Mouse (Mus musculus) embryonic facial prominence, embryonic 13.5 days (tissue): ENCODE results near the gene Rnf220. TPM values are rescaled to one million over a fixed set of nuclear protein-coding genes. Genes with fewer than 3 reads are reported as not detected.

Source experiments
- ATAC-seq: fragments of 200-750 bp; cut with Nextera tagmentation; 2 replicates; pipeline ENCODE4 v1.8.0; 2017; ENCODE audit warnings: low read depth; ENCODE audit not compliant: insufficient number of reproducible peaks, insufficient read depth, low FRiP score, low TSS enrichment
- H3K27ac ChIP-seq: fragments of 300-500 bp; sonication (generic); 2 replicates; pipeline ENCODE4 v1.5.1; 2015; ENCODE audit warnings: moderate library complexity, mild to moderate bottlenecking, inconsistent platforms
- H3K27me3 ChIP-seq: fragments of 300-500 bp; sonication (generic); 2 replicates; pipeline ENCODE4 v1.6.1; 2015; ENCODE audit warnings: mild to moderate bottlenecking, inconsistent platforms
- H3K36me3 ChIP-seq: fragments of 300-500 bp; sonication (generic); 2 replicates; pipeline ENCODE4 v1.6.1; 2015; ENCODE audit warnings: mild to moderate bottlenecking, inconsistent platforms
- H3K4me1 ChIP-seq: fragments of 300-500 bp; sonication (generic); 2 replicates; pipeline ENCODE4 v1.6.1; 2015; ENCODE audit warnings: inconsistent platforms
- H3K4me2 ChIP-seq: fragments of 300-500 bp; sonication (generic); 2 replicates; pipeline ENCODE4 v1.6.1; 2015; ENCODE audit warnings: moderate library complexity, mild to moderate bottlenecking, inconsistent platforms
- H3K4me3 ChIP-seq: fragments of 300-500 bp; sonication (generic); 2 replicates; pipeline ENCODE4 v1.5.1; 2015; ENCODE audit warnings: mild to moderate bottlenecking, inconsistent platforms
- H3K9ac ChIP-seq: fragments of 300-500 bp; sonication (generic); 2 replicates; pipeline ENCODE4 v1.6.1; 2015; ENCODE audit warnings: mild to moderate bottlenecking, inconsistent platforms
- H3K9me3 ChIP-seq: fragments of 300-500 bp; sonication (generic); 2 replicates; pipeline ENCODE4 v1.6.1; 2016; ENCODE audit warnings: inconsistent platforms
- WGBS: fragments of 180-500 bp; shearing (Covaris S2); methylation state at CpG from one replicate; pipeline ENCODE4 v1.1.7; 2015; ENCODE audit warnings: mixed read lengths; 5-methylcytosine and 5-hydroxymethylcytosine counted together
- polyA plus RNA-seq: library from polyadenylated mRNA; unstranded; fragments of >200 nt; fragmentation: Nextera tagmentation; extraction: Ambion mirVana; gene quantifications from 2 replicates; pipeline ENCODE4 v1.2.1, GENCODE M21; 2015

The Rnf220 gene
- polyA plus RNA-seq, 1 experiment from 2014 or later = 89.9 TPM

DNA sequence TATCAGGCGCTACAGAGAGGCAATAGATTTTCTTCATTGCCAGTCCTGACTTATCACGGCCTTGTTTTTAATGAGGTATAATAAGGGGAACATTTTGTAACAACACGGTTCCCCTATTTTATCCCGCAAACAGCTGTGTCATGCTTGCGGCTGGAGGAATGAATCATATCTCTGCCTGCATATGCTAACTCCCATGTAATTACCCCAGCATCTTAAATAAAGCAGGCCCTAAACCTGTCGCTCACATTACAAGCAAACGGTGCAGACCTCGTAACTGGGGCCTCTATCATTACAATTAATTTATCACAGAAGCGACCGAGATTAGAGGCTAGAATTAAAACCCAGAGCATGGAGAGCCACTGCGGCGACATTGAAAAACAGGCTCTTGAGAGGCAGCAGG, 69.3 kb downstream of the Rnf220 start:
- Histone ChIP-seq H3K9me3 (no peaks in the 10 kb centered on the region), H3K27ac (no peak overlapping the region), H3K4me1 (no peaks in the 10 kb centered on the region), H3K4me3 (no peak overlapping the region), H3K9ac (no peak overlapping the region), H3K36me3 (no peaks in the 10 kb centered on the region), H3K27me3 (peaks cover 17% of the 10 kb centered on the region), H3K4me2 (no peak overlapping the region)
- ATAC-seq = no peak
- WGBS = 53% methylated on average over 12 of the region's 12 CpGs

DNA sequence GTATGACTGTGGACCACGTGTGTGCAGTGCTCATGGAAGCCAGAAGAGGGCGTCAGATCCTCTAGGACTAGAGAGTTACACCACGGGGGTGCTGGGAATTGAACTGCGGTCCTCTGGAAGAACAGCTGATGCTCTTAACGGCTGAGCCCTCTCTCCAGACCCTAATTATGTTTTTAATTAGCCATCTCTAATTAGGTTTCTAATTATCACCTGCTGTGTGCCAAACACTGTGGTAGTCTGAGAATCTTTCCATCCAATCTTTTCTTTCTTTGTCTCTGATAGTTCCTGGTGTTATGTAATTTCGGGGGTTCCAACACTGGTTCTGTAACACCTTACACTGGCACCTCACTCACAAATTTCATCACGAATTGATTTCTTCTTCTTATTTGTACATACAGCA, 75.8 kb downstream of the Rnf220 start:
- H3K27me3 ChIP-seq = peaks cover 13% of the 10 kb centered on the region; the same call in 1 of the 2 replicates
- 83% methylated on average over 7 of the region's 7 CpGs for WGBS
- H3K36me3 ChIP-seq = no peaks in the 10 kb centered on the region
- no peak overlapping the region for H3K9ac ChIP-seq
- ATAC-seq = no peak
- H3K4me3 ChIP-seq = no peak overlapping the region
- H3K27ac ChIP-seq = no peak overlapping the region
- H3K4me1 ChIP-seq = no peaks in the 10 kb centered on the region
- no peaks in the 10 kb centered on the region for H3K9me3 ChIP-seq
- H3K4me2 ChIP-seq = no peak overlapping the region

DNA sequence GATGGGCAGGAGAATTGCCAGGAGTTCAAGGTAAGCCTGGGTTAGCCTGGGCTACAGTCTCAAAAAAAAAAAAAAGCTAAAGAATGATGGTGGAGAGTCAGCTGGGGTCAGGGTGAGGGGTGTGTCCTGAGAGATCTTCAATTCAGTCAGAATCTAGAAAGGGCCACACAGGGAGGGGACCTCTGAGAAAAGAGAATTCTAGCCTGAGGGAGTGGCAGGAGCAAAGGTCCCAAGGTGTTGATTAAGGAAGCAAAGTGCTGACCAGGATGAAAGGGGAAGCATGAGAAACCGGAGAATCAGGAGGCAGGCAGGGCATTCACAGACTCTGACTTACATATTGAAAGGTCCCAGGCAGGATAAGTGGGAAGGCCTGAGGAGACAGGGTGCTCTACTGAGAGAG, 80.0 kb downstream of the Rnf220 start:
- WGBS = 46% methylated on average over 1 of the region's 1 CpGs

DNA sequence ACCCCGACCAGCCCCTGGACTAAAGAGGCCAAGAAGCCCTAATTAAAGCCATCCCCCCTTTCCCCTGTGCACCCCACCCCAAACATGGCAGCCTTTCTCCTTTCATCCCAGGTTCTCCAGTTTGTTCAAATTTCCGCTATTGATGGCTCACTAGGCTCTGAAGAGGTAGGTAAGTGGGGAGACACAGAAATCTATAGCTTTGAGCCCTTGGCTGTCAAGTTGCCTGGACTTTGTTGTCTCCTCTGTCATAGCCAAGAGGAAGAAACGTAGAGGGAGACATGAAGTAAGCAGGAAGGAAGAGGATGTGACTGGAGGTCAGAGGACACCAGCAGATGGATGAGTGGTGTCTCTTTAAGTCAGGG, 86.8 kb downstream of the Rnf220 start:
- H3K9me3 ChIP-seq = no peaks in the 10 kb centered on the region
- peaks cover 32% of the 10 kb centered on the region for H3K4me1 ChIP-seq
- no peak for ATAC-seq
- H3K27me3 ChIP-seq = peaks cover 45% of the 10 kb centered on the region
- no peak overlapping the region for H3K4me3 ChIP-seq
- no peaks in the 10 kb centered on the region for H3K36me3 ChIP-seq
- H3K9ac ChIP-seq = no peak overlapping the region
- H3K4me2 ChIP-seq = no peak overlapping the region
- WGBS = 27% methylated on average over 3 of the region's 3 CpGs
- H3K27ac ChIP-seq = no peak overlapping the region

More for the DNA sequence above, 80.0 kb downstream of the Rnf220 start:
- Histone ChIP-seq H3K27me3 (peaks cover 38% of the 10 kb centered on the region), H3K4me2 (no peak overlapping the region), H3K4me3 (no peak overlapping the region), H3K9ac (no peak overlapping the region), H3K9me3 (no peaks in the 10 kb centered on the region), H3K27ac (no peak overlapping the region), H3K4me1 (peaks cover under 1% of the 10 kb centered on the region; the same call in 1 of the 2 replicates), H3K36me3 (no peaks in the 10 kb centered on the region)
- ATAC-seq = no peak

DNA sequence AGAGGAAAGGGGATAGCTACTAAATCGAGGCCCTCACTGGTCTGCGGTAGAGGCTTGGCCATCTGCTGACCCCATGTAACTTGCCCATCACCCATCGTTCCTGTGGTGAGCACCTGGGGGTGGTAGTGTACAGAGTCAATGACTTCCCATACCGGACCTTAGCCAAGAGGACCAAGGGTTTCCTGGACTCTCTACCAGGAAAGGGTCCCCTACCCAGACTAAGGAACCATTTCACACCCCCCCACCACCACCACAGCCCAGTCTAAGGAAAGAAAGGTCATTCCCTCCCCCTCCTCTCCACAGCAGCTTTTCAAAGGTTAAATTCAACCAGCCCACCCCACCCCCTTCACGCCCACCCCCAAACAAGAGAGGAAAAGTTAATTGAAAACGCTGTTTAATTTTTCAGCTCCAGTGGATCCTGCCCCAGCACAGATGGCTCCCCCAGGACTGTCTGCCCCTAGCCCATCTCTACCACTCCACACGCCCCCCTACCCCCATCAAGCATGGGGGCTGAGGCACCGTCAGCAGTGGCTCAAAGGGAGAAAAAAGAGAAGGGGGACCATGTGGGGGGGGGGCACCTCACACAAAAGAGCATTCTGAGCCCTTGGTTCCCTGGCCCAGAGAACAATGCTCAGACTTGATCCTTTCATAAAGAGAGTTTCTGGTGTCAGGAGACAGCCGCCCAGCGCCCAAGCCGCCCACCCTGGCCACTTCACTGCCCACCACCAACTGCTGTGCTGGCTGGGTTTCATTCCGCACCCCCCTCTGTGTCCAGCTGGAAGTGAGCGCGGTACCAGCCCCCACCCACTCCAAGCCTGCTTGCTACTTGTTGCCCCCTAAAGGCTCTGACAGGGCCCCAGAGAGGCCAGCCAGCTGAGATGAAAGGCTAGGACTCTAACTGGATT, 87.5 kb downstream of the Rnf220 start:
- Histone ChIP-seq H3K4me1 (peaks cover 32% of the 10 kb centered on the region), H3K9me3 (no peaks in the 10 kb centered on the region), H3K27me3 (peaks cover 44% of the 10 kb centered on the region), H3K4me3 (no peak overlapping the region), H3K9ac (no peak overlapping the region), H3K4me2 (no peak overlapping the region), H3K27ac (no peak overlapping the region), H3K36me3 (no peaks in the 10 kb centered on the region)
- ATAC-seq = no peak; the same call in 1 of the 2 replicates
- WGBS = 34% methylated on average over 14 of the region's 14 CpGs

DNA sequence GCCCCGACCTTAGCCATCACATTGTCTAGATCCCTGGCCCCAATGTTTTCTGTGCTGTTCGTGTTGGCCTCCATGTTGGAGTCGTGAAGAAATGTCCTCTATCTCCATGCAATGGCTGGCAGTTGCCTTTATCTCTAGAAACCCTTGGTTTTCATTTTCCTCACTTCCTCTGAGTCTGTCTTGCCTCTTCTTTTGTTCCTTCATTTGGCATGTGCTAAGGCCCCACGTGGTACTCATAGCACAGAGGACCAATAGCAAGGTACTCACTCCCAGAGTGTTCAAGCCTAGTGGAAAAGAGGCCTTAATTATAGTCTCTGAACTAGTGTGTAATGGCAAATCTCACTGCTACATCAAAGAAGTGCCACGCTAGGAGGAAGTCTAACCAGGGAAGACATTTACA, 88.9 kb downstream of the Rnf220 start:
- Histone ChIP-seq H3K4me1 (peaks cover 32% of the 10 kb centered on the region), H3K9me3 (no peaks in the 10 kb centered on the region), H3K27ac (no peak overlapping the region), H3K36me3 (no peaks in the 10 kb centered on the region), H3K4me3 (no peak overlapping the region), H3K9ac (no peak overlapping the region), H3K4me2 (no peak overlapping the region), H3K27me3 (peaks cover 45% of the 10 kb centered on the region)
- 76% methylated on average over 5 of the region's 5 CpGs for WGBS
- ATAC-seq = no peak

DNA sequence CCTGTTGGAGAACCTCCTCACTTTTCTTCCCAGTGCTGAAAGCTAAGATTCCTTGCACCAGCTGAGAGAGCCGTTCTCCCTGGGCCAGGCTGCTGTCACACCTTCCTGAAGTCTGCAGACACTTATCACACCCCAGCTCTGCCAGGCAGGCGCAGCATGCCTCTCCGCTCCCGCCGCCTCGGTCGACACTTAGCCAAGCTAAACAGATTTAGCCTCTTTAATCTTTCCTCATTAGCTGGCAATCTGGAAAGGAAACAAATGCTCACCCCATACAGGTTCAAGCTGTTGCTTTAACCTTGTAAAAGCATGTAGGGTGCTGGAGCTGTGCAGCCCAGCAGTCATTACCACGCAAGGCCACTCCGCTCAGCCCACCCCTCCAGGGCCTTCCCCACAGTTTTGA, 90.9 kb downstream of the Rnf220 start:
- H3K27ac ChIP-seq = no peak overlapping the region

DNA sequence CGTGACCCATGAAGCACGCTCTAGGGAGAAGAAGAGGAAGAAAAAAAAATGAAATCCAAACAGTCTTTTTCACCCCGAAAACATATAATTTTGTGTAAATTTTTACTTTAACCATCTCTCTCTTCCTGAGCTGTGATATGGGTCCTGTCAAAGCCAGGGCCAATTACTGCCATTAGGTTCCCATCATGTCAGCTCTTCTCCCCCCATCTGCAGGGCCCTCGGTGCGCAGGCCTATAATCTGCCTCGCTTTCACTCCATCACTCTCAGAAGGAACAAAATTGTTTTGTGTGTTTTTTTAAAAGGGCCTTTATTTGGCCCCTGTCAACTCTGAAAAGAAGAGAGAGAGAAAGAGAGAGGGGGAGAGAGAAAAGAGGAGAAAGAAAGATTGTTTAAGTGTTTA, 91.6 kb downstream of the Rnf220 start:
- Histone ChIP-seq H3K4me3 (no peak overlapping the region), H3K9me3 (no peaks in the 10 kb centered on the region), H3K4me2 (no peak overlapping the region), H3K27me3 (peaks cover 27% of the 10 kb centered on the region), H3K36me3 (no peaks in the 10 kb centered on the region), H3K27ac (no peak overlapping the region), H3K4me1 (peaks cover 20% of the 10 kb centered on the region), H3K9ac (no peak overlapping the region)
- no peak for ATAC-seq
- 71% methylated on average over 6 of the region's 6 CpGs for WGBS

More for the DNA sequence above, 90.9 kb downstream of the Rnf220 start:
- Histone ChIP-seq H3K4me3 (no peak overlapping the region), H3K9ac (no peak overlapping the region), H3K9me3 (no peaks in the 10 kb centered on the region), H3K4me1 (peaks cover 23% of the 10 kb centered on the region), H3K4me2 (no peak overlapping the region), H3K36me3 (no peaks in the 10 kb centered on the region), H3K27me3 (peaks cover 35% of the 10 kb centered on the region)
- ATAC-seq = no peak
- 48% methylated on average over 9 of the region's 9 CpGs for WGBS

DNA sequence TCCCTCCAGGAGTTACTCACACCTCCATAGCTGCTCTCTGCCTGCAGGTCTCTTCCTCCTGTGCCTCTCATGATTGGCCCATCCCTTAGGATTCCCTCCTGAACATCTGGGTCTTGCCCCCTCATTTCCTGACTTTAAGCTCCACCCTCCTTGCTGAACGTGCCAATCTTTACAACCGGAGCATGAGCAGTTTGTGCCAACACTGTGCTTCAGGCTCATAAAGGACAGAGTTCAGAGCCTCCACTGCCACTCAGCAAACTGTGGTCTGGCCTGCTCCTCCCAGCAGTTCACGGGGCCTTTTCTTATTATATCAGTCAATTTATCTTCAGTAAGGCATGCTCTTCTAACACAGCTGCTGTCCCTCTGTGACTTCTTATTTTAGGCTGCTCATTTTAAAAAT, 93.4 kb downstream of the Rnf220 start:
- ATAC-seq = no peak
- H3K4me2 ChIP-seq = no peak overlapping the region
- H3K9ac ChIP-seq = no peak overlapping the region
- H3K36me3 ChIP-seq = no peaks in the 10 kb centered on the region
- no peak overlapping the region for H3K27ac ChIP-seq
- H3K27me3 ChIP-seq = peaks cover 19% of the 10 kb centered on the region
- peaks cover 12% of the 10 kb centered on the region for H3K4me1 ChIP-seq
- WGBS = 36% methylated on average over 3 of the region's 3 CpGs
- H3K4me3 ChIP-seq = no peak overlapping the region
- H3K9me3 ChIP-seq = no peaks in the 10 kb centered on the region

DNA sequence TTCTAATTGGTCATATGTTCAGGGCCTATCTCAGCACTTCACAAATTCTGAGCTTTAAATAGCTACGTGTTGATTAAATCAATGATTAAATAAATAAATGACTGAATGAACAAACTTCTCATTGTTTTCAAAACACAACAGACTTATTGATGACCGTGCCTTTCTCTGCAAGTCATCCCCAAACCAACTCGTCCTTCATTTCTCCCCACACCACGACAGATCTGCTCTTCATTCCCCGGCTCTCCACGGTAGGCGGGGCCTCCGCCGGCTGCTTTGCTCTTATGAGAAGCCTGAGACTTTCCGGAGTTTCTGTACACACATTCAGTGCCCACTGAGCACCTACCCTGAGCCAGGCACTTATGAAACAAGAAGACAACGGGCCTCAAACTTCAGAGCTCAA, 99.7 kb downstream of the Rnf220 start:
- Histone ChIP-seq H3K4me3 (no peak overlapping the region), H3K27ac (no peak overlapping the region), H3K4me2 (no peak overlapping the region), H3K36me3 (no peaks in the 10 kb centered on the region), H3K27me3 (peaks cover 12% of the 10 kb centered on the region), H3K4me1 (peaks cover 9% of the 10 kb centered on the region), H3K9ac (no peak overlapping the region), H3K9me3 (no peaks in the 10 kb centered on the region)
- no peak for ATAC-seq
- 50% methylated on average over 11 of the region's 11 CpGs for WGBS

DNA sequence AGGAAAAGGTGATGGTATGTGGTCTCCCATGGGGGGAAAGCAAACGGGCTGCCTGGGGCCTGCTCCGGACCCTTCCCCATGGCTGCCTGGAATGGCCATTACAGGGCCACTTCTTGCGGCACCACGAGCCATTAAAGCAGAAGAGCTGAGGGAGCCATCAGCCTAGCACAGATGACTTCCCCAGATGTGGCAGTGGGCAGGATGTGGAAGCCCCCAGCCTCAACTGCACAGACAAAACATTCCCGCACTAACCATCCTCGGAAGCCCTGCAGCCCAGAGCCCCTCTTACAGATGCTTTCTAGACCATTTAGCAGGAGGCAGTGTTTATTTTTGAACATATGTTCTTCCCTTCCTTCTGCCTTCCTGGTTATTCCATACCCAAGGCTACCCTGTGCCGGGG, 103.8 kb downstream of the Rnf220 start:
- H3K27ac ChIP-seq = no peak overlapping the region

DNA sequence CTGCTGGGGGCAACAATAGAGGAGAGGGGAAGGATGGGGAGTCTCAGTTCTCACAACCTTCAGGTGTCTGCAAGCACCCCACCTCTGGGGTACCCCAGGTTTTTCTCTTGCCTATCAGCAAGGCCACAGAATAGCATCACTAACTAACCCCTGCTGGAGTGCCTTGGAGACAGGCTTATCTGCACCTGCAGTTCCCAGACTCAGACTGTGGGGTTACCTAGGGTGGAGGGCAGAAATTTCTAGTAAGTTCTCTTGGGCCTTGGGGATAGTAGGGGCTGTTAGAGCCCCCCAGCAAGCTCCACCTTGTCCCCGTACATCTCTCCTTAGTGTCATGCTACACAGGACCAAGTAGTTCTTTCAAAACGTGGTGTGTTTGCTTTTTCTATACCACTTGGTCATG, 104.5 kb downstream of the Rnf220 start:
- Histone ChIP-seq H3K4me1 (peaks cover 23% of the 10 kb centered on the region), H3K27ac (no peak overlapping the region), H3K4me2 (peak overlapping the region; percentile 37), H3K27me3 (peaks cover 38% of the 10 kb centered on the region), H3K4me3 (no peak overlapping the region), H3K36me3 (no peaks in the 10 kb centered on the region), H3K9me3 (no peaks in the 10 kb centered on the region), H3K9ac (no peak overlapping the region)
- WGBS = 38% methylated on average over 2 of the region's 2 CpGs
- 0 out of 2 replicates have a peak, but pooled peaks have one; percentile 41 for ATAC-seq

More for the DNA sequence above, 103.8 kb downstream of the Rnf220 start:
- 60% methylated on average over 7 of the region's 7 CpGs for WGBS
- Histone ChIP-seq H3K9ac (no peak overlapping the region), H3K9me3 (no peaks in the 10 kb centered on the region), H3K27me3 (peaks cover 38% of the 10 kb centered on the region), H3K36me3 (no peaks in the 10 kb centered on the region), H3K4me3 (no peak overlapping the region), H3K4me1 (peaks cover 23% of the 10 kb centered on the region), H3K4me2 (no peak overlapping the region)
- ATAC-seq = no peak
